Mouse (Mus musculus): ENCODE data around the gene Cltc.

DNA sequence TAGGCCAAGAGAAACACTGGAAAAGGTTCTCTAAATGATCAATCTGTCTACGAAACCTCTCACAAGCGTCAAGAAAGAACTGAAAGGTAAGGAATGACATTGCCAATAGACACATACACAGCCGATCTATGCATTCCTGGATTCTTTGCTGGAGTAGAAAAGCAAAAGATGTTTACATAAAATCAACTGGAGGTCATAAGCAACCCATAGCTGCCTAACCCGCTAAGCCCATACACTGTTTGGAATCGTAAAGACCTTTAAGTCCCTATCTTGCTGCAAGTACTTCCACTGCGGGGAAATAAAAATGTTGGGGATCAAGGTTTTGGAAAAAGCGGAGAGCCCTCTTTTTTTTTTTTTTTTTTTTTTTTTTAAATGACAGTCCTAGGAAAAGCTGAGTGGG, 74.5 kb downstream of the Cltc start:
- TF ChIP-seq USF1 (IDR thresholded peaks at IDR 0.05; ENCODE audit: low read depth) (no peak), POLR2A (IDR thresholded peaks at IDR 0.05; ENCODE audit: insufficient read length, low read depth) (no peak), MYOD1 (IDR thresholded peaks at IDR 0.05; ENCODE audit: control insufficient read depth in 1 of 3, insufficient read length in 2 of 3, low read depth in 2 of 3) (no peak), MAX (IDR thresholded peaks at IDR 0.05; ENCODE audit: low read depth) (no peak), MYOG (IDR thresholded peaks at IDR 0.05; ENCODE audit: control insufficient read depth in 1 of 3, insufficient read depth in 1 of 3, insufficient read length in 2 of 3, low read depth in 2 of 3) (no peak), CEBPB (IDR thresholded peaks at IDR 0.05; ENCODE audit: insufficient read depth, poor library complexity, severe bottlenecking) (no peak), POLR2AphosphoS2 (IDR thresholded peaks at IDR 0.05; ENCODE audit: insufficient read length, low read depth) (no peak), REST (IDR thresholded peaks at IDR 0.05; ENCODE audit: insufficient read depth, insufficient read length) (no peak)

Data from myocyte (in vitro differentiated cells).